Mouse (Mus musculus) spleen, adult 2 months (tissue): ENCODE measurements around the gene Zdhhc16.

Source experiments
- CTCF ChIP-seq: fragments of 200-500 bp; IDR thresholded peaks from 2 replicates; pipeline ENCODE4 v1.5.1; 2011; ENCODE audit warnings: mild to moderate bottlenecking, inconsistent platforms; ENCODE audit not compliant: insufficient read depth, insufficient read length, insufficient replicate concordance; ENCODE audit errors: extremely low read depth
- POLR2A ChIP-seq: fragments of 200-500 bp; IDR thresholded peaks from 2 replicates; pipeline ENCODE4 v1.6.1; 2011; ENCODE audit warnings: low read depth, low read length, inconsistent platforms

GRCm38 (mm10) chr19:41982791-41983150 lies 49.5 kb downstream of the Zdhhc16 start:
- TF ChIP-seq CTCF (no peak), POLR2A (no peak)
